Mouse (Mus musculus): ENCODE data around the gene Tacr2. TPM values are rescaled to one million over a fixed set of nuclear protein-coding genes. Genes with fewer than 3 reads are reported as not detected.
A peak's percentile ranks its signal among the peaks of the same experiment; 100 is the strongest.

Tacr2 gene
- polyA plus RNA-seq, 1 experiment from 2014 or later: 0.25 TPM

DNA sequence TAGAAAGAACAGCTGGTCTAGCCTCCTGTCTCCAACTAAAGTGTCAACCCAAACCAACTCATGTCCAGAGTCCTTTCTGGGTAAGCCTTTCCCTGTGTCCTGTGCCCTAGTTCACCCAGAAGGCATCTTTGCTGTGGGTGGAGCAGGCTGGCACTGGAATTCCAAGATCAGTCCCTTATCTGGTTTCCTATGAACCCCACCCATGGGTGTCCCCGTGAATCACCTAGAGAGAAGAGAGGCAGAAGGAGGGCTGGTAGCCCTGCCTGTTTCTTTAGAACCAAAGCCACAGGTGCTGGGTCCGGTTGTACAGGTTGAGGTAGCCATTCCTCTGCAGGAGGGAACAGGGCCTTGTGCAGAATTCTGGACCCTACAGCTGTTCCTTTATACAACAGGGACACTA, 30.6 kb upstream of the Tacr2 start:
- H3K27me3 ChIP-seq: no peaks in the 10 kb centered on the region
- no peak overlapping the region for H3K4me2 ChIP-seq
- no peak for ATAC-seq (ENCODE audit: low read depth)
- no peaks in the 10 kb centered on the region for H3K9me3 ChIP-seq
- 94% methylated on average over 2 of the region's 2 CpGs for WGBS
- H3K36me3 ChIP-seq: no peaks in the 10 kb centered on the region
- no peak overlapping the region for H3K4me3 ChIP-seq
- no peak overlapping the region for H3K9ac ChIP-seq
- H3K27ac ChIP-seq (replicated peaks): no peak overlapping the region
- peaks cover 3% of the 10 kb centered on the region; the same call in 1 of the 2 replicates for H3K4me1 ChIP-seq (replicated peaks)

DNA sequence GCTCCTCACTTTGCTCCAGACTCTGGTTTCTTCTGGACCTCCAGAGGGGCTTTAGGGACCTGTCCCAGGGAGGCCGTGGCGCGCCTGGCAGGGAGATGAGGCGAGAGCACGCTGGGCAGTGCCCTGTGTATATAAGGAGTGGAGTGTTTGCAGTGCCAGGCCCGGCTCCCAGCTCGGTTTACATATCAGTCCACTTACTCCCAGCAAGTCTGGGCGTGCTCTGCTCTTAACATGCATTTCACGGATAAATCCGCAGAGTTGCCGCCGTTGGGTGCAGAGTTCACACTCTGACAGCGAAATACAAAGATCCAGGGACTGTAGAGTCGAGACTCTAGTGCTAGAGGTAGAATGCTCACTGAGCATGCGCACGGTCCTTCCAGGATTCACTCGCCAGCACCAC, 29.5 kb upstream of the Tacr2 start:
- no peaks in the 10 kb centered on the region for H3K9me3 ChIP-seq
- 83% methylated on average over 17 of the region's 17 CpGs for WGBS
- no peak for ATAC-seq (ENCODE audit: low read depth)
- H3K9ac ChIP-seq: no peak overlapping the region
- no peaks in the 10 kb centered on the region for H3K4me1 ChIP-seq (replicated peaks)
- no peak overlapping the region for H3K4me3 ChIP-seq
- H3K27ac ChIP-seq (replicated peaks): no peak overlapping the region
- H3K27me3 ChIP-seq: no peaks in the 10 kb centered on the region
- no peaks in the 10 kb centered on the region for H3K36me3 ChIP-seq
- no peak overlapping the region for H3K4me2 ChIP-seq

DNA sequence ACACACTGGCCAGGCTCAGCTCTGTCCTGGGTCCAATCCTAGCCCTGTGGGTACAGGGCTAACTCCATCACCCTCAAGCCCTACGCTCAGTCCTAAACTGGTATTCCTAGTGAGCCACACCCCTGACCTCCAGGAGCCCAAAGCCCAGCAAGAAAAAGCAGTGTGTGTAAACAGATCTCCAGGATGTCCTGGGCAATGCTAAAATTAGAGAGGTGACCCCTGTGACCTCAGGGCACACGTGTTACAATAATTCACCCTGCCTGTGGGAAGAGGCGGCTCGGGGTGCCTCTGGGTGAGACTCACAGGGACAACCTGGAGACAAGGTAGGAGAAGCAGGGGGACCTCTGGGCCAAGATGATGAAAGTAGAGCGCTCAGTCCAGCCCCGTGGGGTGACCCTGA, 28.0 kb upstream of the Tacr2 start:
- Histone ChIP-seq H3K4me2 (no peak overlapping the region), H3K4me3 (no peak overlapping the region), H3K36me3 (no peaks in the 10 kb centered on the region), H3K9ac (no peak overlapping the region), H3K9me3 (no peaks in the 10 kb centered on the region), H3K4me1 (replicated peaks) (no peaks in the 10 kb centered on the region), H3K27ac (replicated peaks) (no peak overlapping the region), H3K27me3 (peaks cover 3% of the 10 kb centered on the region)
- no peak for ATAC-seq (ENCODE audit: low read depth)
- 72% methylated on average over 6 of the region's 6 CpGs for WGBS

DNA sequence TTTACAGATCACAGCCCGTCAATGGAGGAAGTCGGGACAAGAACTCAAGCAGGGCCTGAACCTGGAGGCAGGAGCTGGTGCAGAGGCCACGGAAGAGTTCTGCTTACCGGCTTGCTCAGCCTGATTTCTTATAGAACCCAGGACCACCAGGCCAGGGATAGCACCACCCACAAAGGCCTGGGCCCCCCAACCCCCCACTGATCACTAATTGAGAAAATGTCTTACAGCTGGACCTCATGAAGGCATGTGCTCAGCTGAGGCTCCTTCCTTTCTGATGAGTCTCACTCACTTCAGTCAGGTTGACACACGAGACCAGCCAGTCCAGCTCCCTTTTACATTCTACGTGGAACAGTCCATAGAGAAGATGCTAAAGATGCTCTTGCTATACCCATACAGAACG, 26.4 kb upstream of the Tacr2 start:
- Histone ChIP-seq H3K36me3 (no peaks in the 10 kb centered on the region), H3K9ac (no peak overlapping the region), H3K9me3 (no peaks in the 10 kb centered on the region), H3K4me2 (no peak overlapping the region), H3K4me1 (replicated peaks) (peaks cover 7% of the 10 kb centered on the region), H3K27me3 (peaks cover 8% of the 10 kb centered on the region), H3K27ac (replicated peaks) (no peak overlapping the region), H3K4me3 (no peak overlapping the region)
- no peak for ATAC-seq (ENCODE audit: low read depth)
- 82% methylated on average over 7 of the region's 7 CpGs for WGBS

DNA sequence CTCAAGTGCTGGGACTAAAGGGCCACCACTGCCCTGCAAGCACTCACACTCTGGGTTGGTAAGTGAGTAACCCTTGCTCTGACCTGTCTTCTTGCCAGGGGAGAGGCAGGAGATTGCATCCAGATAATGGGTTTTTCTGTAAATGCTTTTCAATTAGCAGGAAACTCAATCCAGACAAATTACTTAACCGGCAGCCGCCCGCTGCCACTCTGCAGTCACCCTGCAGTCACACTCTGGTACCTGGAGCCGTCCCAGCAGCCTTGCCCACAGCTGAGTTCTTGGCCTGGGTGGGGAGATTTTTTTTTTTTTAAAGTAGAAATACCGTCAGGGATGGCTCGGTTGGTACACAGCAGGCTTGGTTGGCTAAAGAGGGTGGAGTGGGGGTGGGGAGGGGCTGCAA, 24.1 kb upstream of the Tacr2 start:
- Histone ChIP-seq H3K27ac (replicated peaks) (no peak overlapping the region), H3K4me2 (no peak overlapping the region), H3K9me3 (no peaks in the 10 kb centered on the region), H3K36me3 (no peaks in the 10 kb centered on the region), H3K27me3 (peaks cover 19% of the 10 kb centered on the region), H3K9ac (no peak overlapping the region), H3K4me3 (no peak overlapping the region), H3K4me1 (replicated peaks) (peaks cover 7% of the 10 kb centered on the region)
- WGBS: 57% methylated on average over 6 of the region's 6 CpGs
- no peak for ATAC-seq (ENCODE audit: low read depth)

DNA sequence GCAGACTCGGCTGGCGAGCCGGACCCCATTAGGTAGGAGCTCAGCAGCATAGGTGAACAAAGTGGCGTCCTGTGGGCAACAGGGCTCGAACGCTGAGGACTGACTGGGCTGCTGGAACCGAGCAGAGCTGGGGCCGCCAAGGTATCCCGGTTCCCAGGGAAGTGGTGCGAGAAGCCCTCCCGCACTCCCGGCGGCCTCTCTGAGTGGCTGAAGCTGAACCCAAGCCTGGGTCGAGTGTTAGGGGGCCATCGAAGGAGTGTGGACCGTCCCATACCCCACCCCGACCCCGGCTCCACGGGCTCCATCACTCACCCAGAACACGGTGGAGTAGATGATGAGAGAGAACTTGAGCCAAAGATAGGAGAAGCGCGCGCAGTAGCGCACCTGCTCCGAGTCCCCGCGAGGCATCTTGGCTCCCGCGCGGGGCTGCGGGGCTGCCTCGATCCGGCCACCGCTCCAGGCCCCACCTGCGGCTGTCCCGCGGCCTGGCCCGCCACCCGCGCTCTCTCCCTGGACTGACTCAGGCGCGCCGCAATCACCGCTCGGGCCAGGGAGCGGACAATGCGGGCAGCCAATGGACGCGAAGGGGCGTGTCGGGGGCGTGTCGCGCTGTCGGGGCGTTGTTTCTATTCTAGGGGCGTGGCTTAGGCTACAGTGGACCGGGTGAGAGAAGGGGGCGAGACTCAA, 21.4 kb upstream of the Tacr2 start, which contains the start of gene Tspan15:
Gene Tspan15, minus strand, starts transcription at position 544 of the 687 bp plus-strand sequence.
- H3K27ac ChIP-seq (replicated peaks): no peak within 1 kb of the TSS
- H3K36me3 ChIP-seq: no peaks in the 10 kb centered on the region
- WGBS: under 1% methylated on average over 55 of the region's 59 CpGs
- peaks cover 27% of the 10 kb centered on the region for H3K27me3 ChIP-seq
- ATAC-seq (ENCODE audit: low read depth): peak; percentile 96
- peak within 1 kb of the TSS; percentile 94 for H3K4me2 ChIP-seq
- peak within 1 kb of the TSS; percentile 70 for H3K9ac ChIP-seq
- peaks cover 7% of the 10 kb centered on the region for H3K4me1 ChIP-seq (replicated peaks)
- H3K4me3 ChIP-seq: peak within 1 kb of the TSS; percentile 56
- H3K9me3 ChIP-seq: no peaks in the 10 kb centered on the region

DNA sequence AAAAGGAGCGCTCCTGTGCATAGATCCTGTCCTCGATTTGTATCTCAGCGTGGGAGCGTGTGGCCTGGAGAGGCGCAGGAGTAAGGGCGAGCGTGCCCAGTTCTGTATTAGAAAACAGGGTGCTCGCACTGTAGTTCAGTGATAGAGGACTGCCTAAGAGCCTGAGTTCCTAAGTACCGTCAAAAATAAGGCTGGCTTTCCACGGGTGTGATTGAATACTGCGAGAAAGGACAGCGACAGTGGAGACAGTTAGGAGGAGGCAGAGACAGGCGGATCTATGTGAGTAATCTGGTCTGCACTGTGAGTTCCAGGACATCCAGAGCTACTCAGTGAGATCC, 20.9 kb upstream of the Tacr2 start:
- H3K4me3 ChIP-seq: peak overlapping the region; percentile 56
- no peak overlapping the region for H3K27ac ChIP-seq (replicated peaks)
- no peaks in the 10 kb centered on the region for H3K36me3 ChIP-seq
- H3K9ac ChIP-seq: peak overlapping the region; percentile 70
- ATAC-seq (ENCODE audit: low read depth): no peak
- H3K9me3 ChIP-seq: no peaks in the 10 kb centered on the region
- peaks cover 27% of the 10 kb centered on the region for H3K27me3 ChIP-seq
- 3% methylated on average over 13 of the region's 13 CpGs for WGBS
- H3K4me1 ChIP-seq (replicated peaks): peaks cover 7% of the 10 kb centered on the region
- peak overlapping the region; percentile 94 for H3K4me2 ChIP-seq

DNA sequence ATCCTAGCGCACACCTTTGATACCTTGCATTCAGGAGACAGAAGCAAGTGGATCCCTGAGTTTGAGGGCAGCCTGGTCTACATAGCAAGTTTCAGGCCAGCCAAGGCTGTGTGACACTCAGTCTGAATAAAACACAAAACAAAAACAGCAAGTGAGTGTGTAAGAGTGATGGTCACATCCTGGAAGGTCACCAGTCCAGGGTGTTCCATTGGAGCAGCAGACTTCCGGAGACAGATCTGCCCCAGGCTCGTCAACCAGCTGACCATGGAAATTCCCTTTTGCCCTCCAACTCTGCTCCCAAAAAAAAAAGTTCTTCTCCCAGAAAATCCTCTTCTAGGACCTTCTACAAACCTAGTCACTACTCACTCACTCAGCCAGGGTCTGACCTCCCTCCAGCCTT, 20.4 kb upstream of the Tacr2 start:
- Histone ChIP-seq H3K4me3 (peak overlapping the region; percentile 56; the same call in 1 of the 2 replicates), H3K36me3 (no peaks in the 10 kb centered on the region), H3K4me2 (peak overlapping the region; percentile 94), H3K27ac (replicated peaks) (no peak overlapping the region), H3K27me3 (peaks cover 27% of the 10 kb centered on the region), H3K9ac (no peak overlapping the region), H3K9me3 (no peaks in the 10 kb centered on the region), H3K4me1 (replicated peaks) (peaks cover 7% of the 10 kb centered on the region)
- 77% methylated on average over 3 of the region's 3 CpGs for WGBS
- no peak for ATAC-seq (ENCODE audit: low read depth)

DNA sequence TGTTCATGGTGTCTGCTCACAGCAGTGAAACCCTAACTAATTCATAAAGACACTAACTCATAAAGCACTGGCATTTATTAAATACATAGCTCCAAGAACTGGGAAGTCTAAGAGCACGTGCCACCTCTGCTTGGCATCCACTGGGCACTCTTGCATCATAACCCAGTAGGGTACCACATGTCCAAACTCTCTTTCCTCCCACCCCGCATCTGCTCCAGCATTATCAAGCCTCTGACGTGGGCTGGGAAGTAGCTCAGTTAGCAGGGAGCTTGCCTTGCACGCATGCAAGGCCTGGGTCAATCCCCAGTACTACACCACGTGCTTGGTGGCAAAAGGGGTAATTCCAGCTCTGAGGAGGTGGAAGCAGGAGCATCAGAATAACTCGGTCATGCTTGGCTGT, 16.1 kb upstream of the Tacr2 start:
- no peak overlapping the region for H3K27ac ChIP-seq (replicated peaks)
- H3K4me3 ChIP-seq: no peak overlapping the region
- H3K4me1 ChIP-seq (replicated peaks): no peaks in the 10 kb centered on the region
- WGBS: 87% methylated on average over 6 of the region's 6 CpGs
- no peaks in the 10 kb centered on the region for H3K9me3 ChIP-seq
- no peaks in the 10 kb centered on the region for H3K36me3 ChIP-seq
- no peak overlapping the region for H3K4me2 ChIP-seq
- no peak overlapping the region for H3K9ac ChIP-seq
- H3K27me3 ChIP-seq: peaks cover 19% of the 10 kb centered on the region
- ATAC-seq (ENCODE audit: low read depth): no peak

DNA sequence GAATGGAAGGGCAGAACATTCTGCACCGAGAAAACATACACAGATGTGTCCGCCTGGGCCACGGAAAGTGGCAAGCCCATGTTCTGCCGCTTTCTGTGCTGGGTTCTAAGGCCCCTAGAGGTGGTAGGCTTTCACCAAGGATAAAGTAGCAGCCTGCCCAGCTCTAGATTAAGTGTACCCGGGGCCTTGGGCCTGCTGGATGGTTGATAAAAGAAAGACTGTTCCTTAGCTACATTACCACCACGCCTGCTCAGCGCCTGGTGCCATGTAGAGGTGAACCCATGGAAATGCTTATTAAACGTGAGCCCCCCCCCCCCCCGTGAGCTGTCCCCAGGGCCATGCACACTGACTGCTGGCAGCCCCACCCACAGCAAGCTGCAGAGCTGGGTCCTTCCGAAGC, 15.0 kb upstream of the Tacr2 start:
- 81% methylated on average over 10 of the region's 10 CpGs for WGBS
- no peaks in the 10 kb centered on the region for H3K4me1 ChIP-seq (replicated peaks)
- H3K27ac ChIP-seq (replicated peaks): no peak overlapping the region
- no peak for ATAC-seq (ENCODE audit: low read depth)
- H3K27me3 ChIP-seq: peaks cover 13% of the 10 kb centered on the region; the same call in 1 of the 2 replicates
- no peaks in the 10 kb centered on the region for H3K9me3 ChIP-seq
- no peak overlapping the region for H3K4me3 ChIP-seq
- H3K4me2 ChIP-seq: no peak overlapping the region
- no peak overlapping the region for H3K9ac ChIP-seq
- no peaks in the 10 kb centered on the region for H3K36me3 ChIP-seq

DNA sequence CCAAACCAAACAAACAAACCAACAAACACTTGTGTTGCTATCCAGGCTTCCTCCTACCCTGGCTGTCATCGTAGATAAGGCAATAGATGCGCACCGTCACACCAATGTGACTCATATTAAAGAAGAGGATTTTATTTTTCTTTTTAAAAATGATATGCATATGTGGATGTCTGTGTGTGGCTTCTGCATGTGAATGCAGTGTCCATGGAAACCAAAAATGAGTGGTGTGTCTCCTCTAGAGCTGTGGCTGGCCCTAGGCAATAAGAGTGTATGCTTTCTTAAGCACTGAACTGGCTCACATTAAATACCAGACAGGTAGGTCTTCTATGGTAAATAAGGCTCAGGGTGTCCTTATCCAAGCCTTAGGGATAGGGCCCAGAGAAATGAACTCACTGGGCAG, 13.6 kb upstream of the Tacr2 start:
- H3K9ac ChIP-seq: no peak overlapping the region
- H3K9me3 ChIP-seq: no peaks in the 10 kb centered on the region
- H3K4me3 ChIP-seq: no peak overlapping the region
- ATAC-seq (ENCODE audit: low read depth): no peak
- H3K4me2 ChIP-seq: no peak overlapping the region
- WGBS: 96% methylated on average over 3 of the region's 3 CpGs
- no peak overlapping the region for H3K27ac ChIP-seq (replicated peaks)
- no peaks in the 10 kb centered on the region for H3K4me1 ChIP-seq (replicated peaks)
- H3K36me3 ChIP-seq: no peaks in the 10 kb centered on the region
- 0 out of 2 replicates have a peak, but pooled peaks cover 2% of the 10 kb centered on the region for H3K27me3 ChIP-seq

DNA sequence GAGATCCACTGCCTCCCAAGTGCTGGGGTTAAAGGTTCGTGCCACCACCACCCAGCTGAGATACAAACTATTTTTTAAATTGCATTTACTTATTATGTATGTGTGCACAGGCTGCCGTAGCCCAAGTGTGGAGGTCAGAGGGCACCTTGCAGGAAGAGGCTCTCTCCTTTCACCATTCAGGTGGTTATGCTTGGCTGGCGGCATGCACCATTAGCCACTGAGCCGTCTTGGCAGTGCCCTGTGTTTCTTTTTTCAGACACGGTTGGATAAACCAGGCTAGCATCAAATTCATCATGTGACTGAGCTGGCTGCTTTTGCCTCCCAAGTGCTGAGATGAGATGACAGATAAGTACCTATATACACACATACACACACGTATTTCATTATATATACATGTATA, 13.0 kb upstream of the Tacr2 start:
- H3K9me3 ChIP-seq: no peaks in the 10 kb centered on the region
- 54% methylated on average over 6 of the region's 6 CpGs for WGBS
- ATAC-seq (ENCODE audit: low read depth): no peak
- no peaks in the 10 kb centered on the region for H3K4me1 ChIP-seq (replicated peaks)
- no peak overlapping the region for H3K27ac ChIP-seq (replicated peaks)
- no peak overlapping the region for H3K4me3 ChIP-seq
- H3K36me3 ChIP-seq: no peaks in the 10 kb centered on the region
- no peaks in the 10 kb centered on the region for H3K27me3 ChIP-seq
- no peak overlapping the region for H3K4me2 ChIP-seq
- H3K9ac ChIP-seq: no peak overlapping the region

DNA sequence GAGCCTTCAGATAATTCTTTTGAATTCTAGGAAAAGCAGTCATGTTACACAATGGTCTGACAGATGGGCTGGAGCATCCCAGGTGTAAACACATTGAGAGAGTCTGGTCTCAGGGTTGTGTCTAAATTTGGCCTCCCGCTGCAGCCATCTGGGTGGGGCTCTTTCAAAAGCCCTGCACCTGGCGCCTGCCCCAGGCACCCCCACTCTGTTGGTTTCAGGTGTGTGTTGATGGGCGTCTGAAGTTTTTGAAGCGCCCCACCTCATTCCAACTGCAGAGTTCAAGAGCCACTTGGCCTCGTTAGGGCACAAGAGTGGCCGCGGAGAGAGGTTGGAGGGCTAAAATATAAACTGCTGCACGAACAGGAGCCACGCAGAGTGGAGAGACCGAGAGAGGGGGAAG, 9.9 kb upstream of the Tacr2 start:
- Histone ChIP-seq H3K4me1 (replicated peaks) (no peaks in the 10 kb centered on the region), H3K9ac (no peak overlapping the region), H3K4me2 (no peak overlapping the region), H3K36me3 (no peaks in the 10 kb centered on the region), H3K4me3 (no peak overlapping the region), H3K9me3 (no peaks in the 10 kb centered on the region), H3K27me3 (no peaks in the 10 kb centered on the region), H3K27ac (replicated peaks) (no peak overlapping the region)
- no peak for ATAC-seq (ENCODE audit: low read depth)
- WGBS: 85% methylated on average over 10 of the region's 10 CpGs
